Mouse (Mus musculus) E14TG2a.4 (cell line): ENCODE measurements around the gene Chid1.

ENCODE experiments used
- H3K27me3 ChIP-seq: 2 replicates; pipeline ENCODE4 v1.6.1; 2014; ENCODE audit warnings: low read length, control low read depth; ENCODE audit not compliant: insufficient read depth
- H3K36me3 ChIP-seq: 2 replicates; pipeline ENCODE4 v1.6.1; 2014; ENCODE audit warnings: low read length, control low read depth; ENCODE audit not compliant: insufficient read depth
- H3K4me1 ChIP-seq: replicated peaks from 2 replicates; pipeline ENCODE4 v1.6.1; 2014; ENCODE audit warnings: low read depth, low read length, control low read depth
- H3K4me3 ChIP-seq: replicated peaks from 2 replicates; pipeline ENCODE4 v1.5.1; 2014; ENCODE audit warnings: mild to moderate bottlenecking, low read length
- H3K9me3 ChIP-seq: 2 replicates; pipeline ENCODE4 v1.6.1; 2014; ENCODE audit warnings: low read length, control low read depth
- CTCF ChIP-seq: conservative IDR thresholded peaks from 2 replicates; pipeline ENCODE4 v1.5.1; 2014; ENCODE audit warnings: low read length
- NANOG ChIP-seq: IDR thresholded peaks from 2 replicates; pipeline ENCODE4 v1.6.1; 2014; ENCODE audit warnings: borderline replicate concordance, low read length, mixed read lengths
- POU5F1 ChIP-seq: IDR thresholded peaks from 2 replicates; pipeline ENCODE4 v1.6.1; 2014; ENCODE audit warnings: low read length, borderline replicate concordance

The Chid1 gene

DNA sequence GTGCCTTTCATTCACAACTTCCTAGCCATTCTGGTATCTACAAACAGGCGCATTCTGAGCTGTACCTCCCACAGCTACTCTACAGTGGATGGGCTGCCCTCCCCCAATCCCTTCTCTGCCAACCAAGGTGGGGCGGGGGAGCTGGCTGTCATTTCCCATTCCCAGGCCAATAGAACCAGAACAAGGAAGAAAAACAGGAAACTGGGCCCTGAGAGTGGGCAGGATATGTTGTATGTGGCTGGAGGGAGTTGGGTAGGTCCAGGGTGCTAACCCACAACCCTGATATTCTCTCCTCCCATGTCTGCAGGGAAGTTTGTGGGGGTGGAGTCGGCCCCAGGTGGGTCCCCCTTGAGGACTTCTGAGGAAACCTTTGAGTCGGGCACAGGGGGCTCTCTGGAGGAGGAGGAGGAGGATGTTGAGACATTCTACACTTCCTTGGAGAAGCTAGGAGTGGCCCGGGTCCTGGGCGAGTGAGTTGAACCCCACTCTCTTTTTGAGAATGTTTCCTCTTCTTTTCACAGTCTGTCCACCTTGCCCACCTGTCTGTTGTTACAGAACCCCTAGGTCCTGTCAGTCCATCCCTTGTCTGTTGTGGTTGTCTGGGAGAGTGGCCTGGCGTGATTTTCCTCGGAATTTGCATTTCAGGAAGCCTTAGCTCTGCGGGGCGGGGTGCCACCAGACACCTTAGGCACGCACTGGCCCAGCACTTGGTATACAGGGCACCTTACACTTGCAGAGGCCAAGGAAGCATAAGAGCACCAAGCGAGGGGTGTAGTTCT, 75.6 kb downstream of the Chid1 start:
- Histone ChIP-seq H3K4me1 (peaks cover 90% of the 10 kb centered on the region), H3K4me3 (peak overlapping the region; percentile 72), H3K27me3 (peaks cover 68% of the 10 kb centered on the region), H3K9me3 (no peaks in the 10 kb centered on the region), H3K36me3 (peaks cover 2% of the 10 kb centered on the region)
- TF ChIP-seq NANOG (no peak), CTCF (no peak), POU5F1 (no peak)

DNA sequence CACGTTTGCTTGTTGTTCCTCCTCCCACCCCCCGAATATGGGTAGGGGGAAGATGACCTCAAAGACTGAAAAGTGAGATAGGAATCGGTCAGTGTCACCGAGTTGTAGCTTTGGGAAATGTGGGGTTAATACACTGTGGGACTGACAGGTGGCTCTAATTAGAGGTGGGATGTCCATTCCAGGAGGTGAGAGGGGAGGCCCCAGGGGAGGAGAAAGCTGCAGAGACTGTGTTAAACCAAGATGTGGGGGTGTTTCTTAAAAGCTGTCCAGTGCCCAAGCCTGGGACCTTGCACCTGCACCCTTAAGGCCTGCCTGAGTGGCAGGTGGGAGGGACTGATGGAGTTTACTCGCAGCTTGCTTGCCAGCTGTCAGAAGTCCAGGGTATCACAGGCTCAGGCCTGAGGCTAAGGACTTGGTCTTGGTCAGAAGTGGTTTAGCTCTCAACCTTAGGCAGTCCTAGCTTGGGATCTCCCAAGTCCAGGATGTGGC, 77.3 kb downstream of the Chid1 start:
- H3K9me3 ChIP-seq: no peaks in the 10 kb centered on the region
- H3K4me1 ChIP-seq: peaks cover 90% of the 10 kb centered on the region
- no peak for TF ChIP-seq NANOG
- TF ChIP-seq POU5F1: no peak
- TF ChIP-seq CTCF: no peak
- H3K27me3 ChIP-seq: peaks cover 73% of the 10 kb centered on the region
- H3K36me3 ChIP-seq: peaks cover 12% of the 10 kb centered on the region
- peak overlapping the region; percentile 76 for H3K4me3 ChIP-seq

DNA sequence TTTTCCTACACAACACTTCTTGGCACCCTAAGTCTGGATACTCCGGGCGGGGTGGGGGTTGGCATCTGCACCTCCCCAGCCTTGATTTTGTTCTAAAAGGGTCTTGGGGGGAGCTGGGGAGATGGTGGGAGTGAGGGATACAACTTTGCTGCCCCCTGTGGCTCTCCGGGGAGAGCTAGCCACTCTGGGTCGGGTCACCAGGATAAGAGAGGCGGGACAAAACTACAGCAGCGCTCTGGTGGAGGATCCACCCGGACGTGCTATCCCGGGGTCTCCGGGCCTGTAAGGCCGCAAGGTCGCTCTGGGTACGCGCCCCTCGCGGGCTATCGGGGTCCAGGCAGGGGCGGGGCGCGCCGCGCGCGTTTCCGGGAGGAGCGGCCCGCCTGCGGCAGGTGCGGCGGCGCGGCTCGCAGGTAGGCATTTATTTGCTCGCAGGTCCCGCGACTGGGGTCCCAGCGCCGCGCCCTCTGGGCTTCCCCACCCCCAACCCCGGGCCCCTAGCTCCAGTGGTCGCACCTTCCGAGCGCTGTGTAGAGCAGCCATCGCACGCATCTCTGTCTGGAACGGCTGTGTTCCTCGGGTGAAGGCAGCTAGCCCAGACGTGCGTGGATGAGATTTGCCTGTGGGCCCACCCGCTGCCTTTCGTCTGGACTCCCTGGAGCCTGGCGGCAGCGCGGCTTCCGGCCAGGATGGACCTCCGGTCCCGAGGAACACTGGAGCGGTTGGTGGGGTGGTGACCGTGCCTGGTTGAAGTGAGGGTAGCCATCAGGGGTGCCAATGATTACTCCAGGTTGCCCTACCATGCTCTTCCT, 77.9 kb downstream of the Chid1 start:
- Histone ChIP-seq H3K27me3 (peaks cover 77% of the 10 kb centered on the region), H3K4me3 (peak overlapping the region; percentile 76), H3K4me1 (peaks cover 93% of the 10 kb centered on the region), H3K9me3 (no peaks in the 10 kb centered on the region), H3K36me3 (peaks cover 17% of the 10 kb centered on the region)
- TF ChIP-seq POU5F1: no peak
- no peak for TF ChIP-seq NANOG
- TF ChIP-seq CTCF: no peak

DNA sequence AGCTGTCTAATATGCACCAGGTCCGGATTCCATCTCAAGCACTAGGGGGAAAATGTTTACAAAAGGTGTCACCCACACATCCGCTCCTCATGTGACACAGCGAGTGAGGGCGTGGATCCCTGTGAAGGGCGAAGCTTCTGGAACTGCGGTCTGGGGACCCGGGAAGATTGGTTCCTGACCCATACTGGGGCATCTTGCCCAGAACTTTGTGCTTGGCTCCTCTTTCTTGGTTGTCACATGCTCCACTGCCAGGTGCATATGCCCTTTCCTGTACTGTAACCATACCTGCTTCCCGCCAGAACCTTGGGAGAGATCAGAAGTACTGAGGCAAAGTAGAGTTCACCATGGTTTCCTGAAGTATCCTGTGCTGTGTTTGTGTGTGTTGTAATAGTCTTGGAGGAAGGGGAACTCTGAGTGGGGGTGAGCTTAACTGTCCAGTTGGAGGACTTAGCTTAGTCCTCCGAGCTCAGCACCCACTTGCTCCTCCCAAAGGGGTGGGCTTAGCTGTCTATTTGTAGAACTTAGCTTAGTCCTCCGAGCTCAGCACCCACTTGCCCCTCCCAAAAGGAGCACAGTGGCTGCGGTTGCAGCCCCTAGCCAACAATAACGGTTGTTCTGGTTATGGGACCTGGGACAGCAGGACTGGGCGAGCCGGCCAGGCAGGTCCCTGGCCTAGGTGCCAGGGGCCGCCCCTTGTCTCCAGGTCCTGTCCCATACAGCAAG, 79.1 kb downstream of the Chid1 start, which contains the start of gene Cracr2b:
Cracr2b (plus strand) TSS at position 704 of the 723 bp plus-strand sequence.
- Histone ChIP-seq H3K9me3 (no peaks in the 10 kb centered on the region), H3K36me3 (peaks cover 17% of the 10 kb centered on the region), H3K27me3 (peaks cover 73% of the 10 kb centered on the region), H3K4me3 (peak within 1 kb of the TSS; percentile 76), H3K4me1 (peaks cover 93% of the 10 kb centered on the region)
- TF ChIP-seq CTCF: no peak
- no peak for TF ChIP-seq POU5F1
- no peak for TF ChIP-seq NANOG

DNA sequence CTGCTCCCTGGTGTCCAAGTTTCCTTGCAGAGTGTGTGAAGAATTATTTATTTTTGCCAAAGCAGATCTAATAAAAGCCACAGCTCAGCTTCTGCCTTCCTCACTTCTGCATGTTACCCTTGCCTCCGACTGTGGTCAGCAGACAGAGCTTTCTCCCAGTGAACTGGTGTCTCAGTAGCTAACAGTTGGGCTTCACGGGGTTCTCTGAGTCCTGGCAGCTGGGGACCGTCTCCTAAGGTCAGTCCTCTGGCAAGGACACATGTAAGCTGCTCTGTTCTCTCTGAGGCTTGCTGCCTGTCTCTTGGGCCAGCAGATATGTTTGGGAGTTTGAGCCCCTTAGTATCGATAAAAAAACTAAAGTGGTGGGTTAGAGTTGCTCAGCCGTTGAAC, 79.7 kb downstream of the Chid1 start:
- H3K36me3 ChIP-seq: peaks cover 17% of the 10 kb centered on the region
- peak overlapping the region; percentile 74 for H3K4me3 ChIP-seq
- TF ChIP-seq NANOG: no peak
- TF ChIP-seq POU5F1: no peak
- no peak for TF ChIP-seq CTCF
- H3K9me3 ChIP-seq: no peaks in the 10 kb centered on the region
- H3K4me1 ChIP-seq: peaks cover 89% of the 10 kb centered on the region
- H3K27me3 ChIP-seq: peaks cover 69% of the 10 kb centered on the region

DNA sequence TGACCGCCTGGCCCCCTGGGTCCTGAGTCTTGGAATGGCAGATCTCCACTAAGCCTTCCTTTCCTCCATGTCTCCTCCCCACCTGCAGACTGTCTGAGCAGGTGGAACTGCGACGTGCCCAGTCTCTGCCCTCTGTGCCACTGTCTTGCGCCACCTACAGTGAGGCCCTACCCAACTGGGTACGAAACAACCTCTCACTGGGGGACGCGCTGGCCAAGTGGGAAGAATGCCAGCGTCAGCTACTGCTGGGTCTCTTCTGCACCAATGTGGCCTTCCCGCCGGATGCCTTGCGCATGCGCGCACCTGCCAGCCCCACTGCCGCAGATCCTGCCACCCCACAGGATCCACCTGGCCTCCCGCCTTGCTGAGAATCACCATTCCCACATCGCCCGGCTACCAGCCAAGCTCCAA, 80.4 kb downstream of the Chid1 start:
- no peaks in the 10 kb centered on the region for H3K9me3 ChIP-seq
- H3K4me1 ChIP-seq: peaks cover 87% of the 10 kb centered on the region
- peaks cover 62% of the 10 kb centered on the region for H3K27me3 ChIP-seq
- TF ChIP-seq POU5F1: no peak
- no peak for TF ChIP-seq NANOG
- no peak for TF ChIP-seq CTCF
- H3K4me3 ChIP-seq: peak overlapping the region; percentile 74
- H3K36me3 ChIP-seq: peaks cover 17% of the 10 kb centered on the region

DNA sequence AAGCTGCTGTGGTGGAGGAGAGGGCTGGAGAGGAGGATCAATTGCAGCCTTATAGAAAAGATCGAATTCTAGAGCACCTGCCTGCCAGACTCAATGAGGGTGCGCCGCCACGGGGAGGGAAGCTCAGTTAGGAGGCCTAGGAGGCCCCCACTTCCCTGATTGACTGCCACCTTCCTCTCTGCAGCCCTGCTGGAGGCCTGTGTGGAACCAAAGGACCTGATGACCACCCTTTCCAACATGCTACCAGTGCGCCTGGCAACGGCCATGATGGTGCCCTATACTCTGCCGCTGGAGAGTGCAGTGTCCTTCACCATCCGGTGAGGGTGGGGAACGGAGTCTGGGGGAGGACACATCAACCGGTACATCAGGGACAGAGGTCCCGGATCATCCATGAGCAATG, 81.0 kb downstream of the Chid1 start:
- Histone ChIP-seq H3K4me3 (peak overlapping the region; percentile 74), H3K27me3 (peaks cover 56% of the 10 kb centered on the region), H3K4me1 (peaks cover 83% of the 10 kb centered on the region), H3K9me3 (no peaks in the 10 kb centered on the region), H3K36me3 (peaks cover 17% of the 10 kb centered on the region)
- TF ChIP-seq POU5F1: no peak
- no peak for TF ChIP-seq NANOG
- TF ChIP-seq CTCF: no peak; the same call in 1 of the 2 replicates
